Mouse (Mus musculus) small intestine, adult 2 months (tissue): ENCODE measurements around the gene Fam57b.

Experiments
- CTCF ChIP-seq: fragments of 200-500 bp; IDR thresholded peaks from 2 replicates; pipeline ENCODE4 v1.5.1; 2012; ENCODE audit warnings: low read depth, mild to moderate bottlenecking, control low read depth, inconsistent platforms, low read length, moderate library complexity, mixed read lengths; ENCODE audit not compliant: insufficient replicate concordance, insufficient read length; ENCODE audit errors: extremely low read depth
- POLR2A ChIP-seq: fragments of 200-500 bp; IDR thresholded peaks from 2 replicates; pipeline ENCODE4 v1.6.1; 2012; ENCODE audit warnings: low read depth, mild to moderate bottlenecking, control low read depth, inconsistent platforms, low read length, moderate library complexity

DNA sequence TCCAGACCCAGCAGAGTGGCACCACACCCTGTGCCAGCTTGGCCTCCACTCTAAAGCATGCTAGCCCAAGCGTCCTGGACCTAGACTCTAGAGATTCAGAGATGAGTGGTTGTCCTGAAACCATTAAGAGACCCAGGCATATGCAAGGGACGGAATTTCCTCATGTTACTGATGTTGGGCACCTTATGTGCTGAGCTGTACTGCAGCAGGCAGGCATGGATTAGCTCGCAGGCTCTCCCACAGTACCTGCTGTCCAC is 21.6 kb upstream of the Fam57b start:
- no peak for TF ChIP-seq CTCF
- no peak for TF ChIP-seq POLR2A
